Mouse (Mus musculus) heart, postnatal 14 days (tissue): ENCODE measurements at regions not wholly inside any gene's neighbourhood (a gene's known extent, or its start where the extent isn't known, plus 50 kb on each side); places are given as distances from the start of the nearest gene placed in this dataset.
A peak's percentile ranks its signal among the peaks of the same experiment; 100 is the strongest.

Experiments
- DNase-seq, 2 experiments: peaks; one replicate each; pipeline ENCODE4 v3.0.0; 2021 to 2022
- intact Hi-C: fragments of 180-260 bp; cut with DNase I; formaldehyde crosslinking; loops from one replicate; pipeline ENCODE4 v1.15.1; 2025

- intact Hi-C loops: loop anchor here (1.0 to 5.0 kb wide), 2 partner anchors 85 to 431 kb away; no protein-coding TSS in a partner anchor
- no peak for DNase-seq
Observed at GRCm38 (mm10) chr4:102657244-102657643, 83.9 kb upstream of the Sgip1 start.

- intact Hi-C loops: loop anchor here (5.0 kb wide), 1 partner anchor 86 kb away; no protein-coding TSS in a partner anchor
- no peak for DNase-seq
Observed at GRCm38 (mm10) chr4:102658578-102658977, 82.5 kb upstream of the Sgip1 start.

- no peak for DNase-seq
- intact Hi-C loops: no loop called here
Observed at GRCm38 (mm10) chr4:102663617-102664016, 77.5 kb upstream of the Sgip1 start.

GRCm38 (mm10) chr4:102682190-102682589 is 58.9 kb upstream of the Sgip1 start:
- intact Hi-C loops: no loop called here
- DNase-seq: no peak

GRCm38 (mm10) chr4:102685045-102685444 is 56.1 kb upstream of the Sgip1 start:
- peak in 1 of 2 experiments; percentile 2 for DNase-seq
- intact Hi-C loops: no loop called here

GRCm38 (mm10) chr4:102688378-102688777 is 52.7 kb upstream of the Sgip1 start:
- intact Hi-C loops: no loop called here

More at GRCm38 (mm10) chr4:102688378-102688777, 52.7 kb upstream of the Sgip1 start:
- DNase-seq: no peak
